Mouse (Mus musculus) limb, embryonic 13.5 days (tissue): ENCODE data around the gene Shroom3. TPM values are rescaled to one million over a fixed set of nuclear protein-coding genes. Genes with fewer than 3 reads are reported as not detected.

Experiments
- microRNA counts: library from miRNA; unstranded; fragments of <30 nt; microRNA quantifications from one replicate; lab custom pipeline; 2016
- microRNA-seq: library from miRNA; unstranded; fragments of <30 nt; microRNA quantifications from one replicate; pipeline ENCODE4, GENCODE M21; 2016
- polyA plus RNA-seq: library from polyadenylated mRNA; unstranded; fragments of >200 nt; fragmentation: Nextera tagmentation; extraction: Ambion mirVana; gene quantifications from 2 replicates; pipeline ENCODE4 v1.2.1, GENCODE M21; 2015

The Shroom3 gene
- polyA plus RNA-seq, 1 experiment from 2014 or later: 3.8 TPM

MicroRNAs within 50 kb of the gene (microRNA counts, 519-probe panel; counts per million panel counts)
- microRNA mmu-miR-1961 (lab: Ali Mortazavi, UCI): 2,406 counts per million, percentile 33 among the panel's probes with 10 or more counts

Small RNA genes lying within 50 kb of the gene (microRNA-seq; reads per million reads assigned to microRNA genes)
- gene Mir1961: not detected

Other genes starting within 250 kb of the Shroom3 start
- gene Nup54, start 248.2 kb upstream of the Shroom3 start, polyA plus RNA-seq: 55.2 and 60.2 TPM in 2 replicates
- 11.5 and 12.2 TPM in 2 replicates for gene Scarb2, start 176.6 kb upstream of the Shroom3 start, polyA plus RNA-seq
- not detected in 2 replicates for gene Fam47e, start 128.4 kb upstream of the Shroom3 start, polyA plus RNA-seq
- gene Stbd1, start 80.4 kb upstream of the Shroom3 start, polyA plus RNA-seq: 17.0 and 17.5 TPM in 2 replicates
- 0.75 and 0.82 TPM in 2 replicates for gene Ccdc158, start 8.2 kb upstream of the Shroom3 start, polyA plus RNA-seq